Comparison of ENCODE assay signal across 21 mouse cellular contexts in genomic region chr10:23203144-23203838, GRCm38 (mm10).
DNase-seq lines count a peak whose midpoint lies in the region; ATAC-seq and TF ChIP-seq lines count a peak whose summit lies in the region.
"Had no signal": no experiment of that assay in that cellular context is flagged by ENCODE, and none has a peak within 500 bp of the region (broad histone marks: within the 10 kb centered on the region; RNA-seq: fewer than 3 reads in every experiment).

No protein-coding gene starts in this region.

- H3K4me3 ChIP-seq in bone marrow macrophage, adult 2 months (ENCODE audit: insufficient read depth, low read length): no peak overlapping the region
- H3K4me3 ChIP-seq in embryonic fibroblast, embryonic 13.5 days (ENCODE audit: insufficient read depth, low read length): no peak overlapping the region
- H3K4me3 ChIP-seq: embryonic facial prominence, embryonic 13.5 days; heart, embryonic 12.5 days; limb, embryonic 15.5 days; midbrain, embryonic 12.5 days had no signal

- H3K4me1 ChIP-seq in bone marrow macrophage, adult 2 months (ENCODE audit: control insufficient read depth, insufficient read depth, low read length): peaks cover 24% of the 10 kb centered on the region
- H3K4me1 ChIP-seq in embryonic fibroblast, embryonic 13.5 days (ENCODE audit: control insufficient read depth, insufficient read depth, low read length): peaks cover 13% of the 10 kb centered on the region
- H3K4me1 ChIP-seq: heart, embryonic 12.5 days; limb, embryonic 15.5 days had no signal

- DNase-seq in 3T3-L1 (ENCODE audit: low read depth, low spot score): peak; percentile 84
- DNase-seq in 416B (ENCODE audit: low read depth): peak; percentile 45
- no peak for DNase-seq in adrenal gland, adult 2 months
- DNase-seq in heart, adult 9 months (ENCODE audit: low spot score in 2 of 2): no peak
- DNase-seq: cerebellum, adult 11-12 months; gastrocnemius, postnatal 36 days; heart, postnatal 10 days; kidney, postnatal 25 days; left cerebral cortex, postnatal 4 days; spleen, adult 18-20 months had no signal

- H3K27ac ChIP-seq in bone marrow macrophage, adult 2 months (ENCODE audit: insufficient read depth, low read depth, low read length): peak overlapping the region; percentile 33
- H3K27ac ChIP-seq in embryonic fibroblast, embryonic 13.5 days (ENCODE audit: insufficient read depth, low read length): peak overlapping the region; percentile 97
- H3K27ac ChIP-seq: embryonic facial prominence, embryonic 13.5 days; hindbrain, postnatal 0 days; limb, embryonic 15.5 days; liver, embryonic 14.5 days; midbrain, embryonic 12.5 days had no signal

- ATAC-seq in activated CD4-positive, CD25-positive, alpha-beta regulatory T cell, adult 4 months: no peak
- ATAC-seq: CD4-positive, CD25-positive, alpha-beta regulatory T cell, adult 4 months; hindbrain, postnatal 0 days; intestine, embryonic 16.5 days had no signal

- TF ChIP-seq POLR2A in bone marrow macrophage, adult 2 months (IDR thresholded peaks at IDR 0.05; ENCODE audit: borderline replicate concordance, low read depth, low read length): no peak
- no peak for TF ChIP-seq POLR2A in embryonic fibroblast, embryonic 13.5 days (IDR thresholded peaks at IDR 0.05; ENCODE audit: low read depth, low read length)

- TF ChIP-seq CTCF in bone marrow macrophage, adult 2 months (IDR thresholded peaks at IDR 0.05; ENCODE audit: low read depth, low read length): no peak
- no peak for TF ChIP-seq CTCF in embryonic fibroblast, embryonic 13.5 days (IDR thresholded peaks at IDR 0.05; ENCODE audit: borderline replicate concordance, insufficient read depth, low read length)

Comparison
In these comparisons a context has a peak if more than half of its experiments do, and no peak if none do; other contexts are left out.
1. DNase-seq: peak in 3T3-L1 (single experiment) and 416B (single experiment); none in adrenal gland, adult 2 months (single experiment) and heart, adult 9 months (0 of 2).